Mouse (Mus musculus): ENCODE data around the gene Pdcd1lg2. TPM values are rescaled to one million over a fixed set of nuclear protein-coding genes. Genes with fewer than 3 reads are reported as not detected.

Pdcd1lg2 gene
- total and polyA plus RNA-seq, 3 experiments = 1.7 to 5.4 TPM; not detected in 1

GRCm38 (mm10) chr19:29454141-29454601 lies 43.5 kb downstream of the Pdcd1lg2 start:
- TF ChIP-seq NELFE (IDR thresholded peaks at IDR 0.05; ENCODE audit: low read depth, low read length) (no peak), CHD2 (IDR thresholded peaks at IDR 0.05; ENCODE audit: low read length) (no peak)
- Histone ChIP-seq H3K27me3 (ENCODE audit: control insufficient read depth in 1 of 2, insufficient read depth in 2 of 2, low read length in 2 of 2) (no peaks in the 10 kb centered on the region), H3K27ac (ENCODE audit: control insufficient read depth, low read depth, low read length) (no peak overlapping the region), H3K36me3 (ENCODE audit: control insufficient read depth in 1 of 2, insufficient read depth in 2 of 2, low read length in 2 of 2) (peaks cover 0 to 9% of the 10 kb centered on the region in 2 experiments; a peak in 2 of 4 replicates), H3K9me3 (replicated peaks; ENCODE audit: insufficient read depth, low read length) (no peaks in the 10 kb centered on the region), H3K79me2 (ENCODE audit: control insufficient read depth, insufficient read depth, low read length, poor library complexity) (no peaks in the 10 kb centered on the region), H3K4me1 (ENCODE audit: control insufficient read depth in 1 of 2, insufficient read depth in 2 of 2, low read length in 2 of 2) (peaks cover 8% of the 10 kb centered on the region in 2 experiments), H3K9ac (ENCODE audit: control insufficient read depth, low read depth, low read length, poor library complexity, severe bottlenecking) (no peak overlapping the region), H3K4me3 (ENCODE audit: control insufficient read depth in 1 of 2, insufficient read depth in 1 of 2, low read depth in 2 of 2, low read length in 2 of 2) (no peak overlapping the region)
- DNase-seq (ENCODE audit: low read depth, low spot score) = no peak

- Histone ChIP-seq H3K4me3 (ENCODE audit: control insufficient read depth in 1 of 2, insufficient read depth in 1 of 2, low read depth in 2 of 2, low read length in 2 of 2) (no peak overlapping the region), H3K4me1 (ENCODE audit: control insufficient read depth in 1 of 2, insufficient read depth in 2 of 2, low read length in 2 of 2) (peaks cover 8% of the 10 kb centered on the region in 2 experiments), H3K9me3 (replicated peaks; ENCODE audit: insufficient read depth, low read length) (no peaks in the 10 kb centered on the region), H3K27me3 (ENCODE audit: control insufficient read depth in 1 of 2, insufficient read depth in 2 of 2, low read length in 2 of 2) (no peaks in the 10 kb centered on the region), H3K36me3 (ENCODE audit: control insufficient read depth in 1 of 2, insufficient read depth in 2 of 2, low read length in 2 of 2) (peaks cover 0 to 9% of the 10 kb centered on the region in 2 experiments; a peak in 2 of 4 replicates), H3K9ac (ENCODE audit: control insufficient read depth, low read depth, low read length, poor library complexity, severe bottlenecking) (no peak overlapping the region), H3K27ac (ENCODE audit: control insufficient read depth, low read depth, low read length) (no peak overlapping the region), H3K79me2 (ENCODE audit: control insufficient read depth, insufficient read depth, low read length, poor library complexity) (no peaks in the 10 kb centered on the region)
- no peak for DNase-seq (ENCODE audit: low read depth, low spot score)
- TF ChIP-seq CTCF (IDR thresholded peaks at IDR 0.05 in 2 of 3, conservative IDR thresholded peaks at IDR 0.05 in 1 of 3; ENCODE audit: control insufficient read depth in 1 of 3, insufficient read depth in 1 of 3, low read depth in 2 of 3, low read length in 3 of 3, poor library complexity in 1 of 3, severe bottlenecking in 1 of 3) = peak; percentile 5 to 14 (median 5); a peak in 1 of 6 replicates
- TF ChIP-seq SMC3 (IDR thresholded peaks at IDR 0.05; ENCODE audit: low read depth, low read length) = peak; percentile 26; the same call in 1 of the 2 replicates
- no peak for TF ChIP-seq BHLHE40 (IDR thresholded peaks at IDR 0.05; ENCODE audit: borderline replicate concordance, low read depth, low read length)
- TF ChIP-seq USF1 (IDR thresholded peaks at IDR 0.05; ENCODE audit: low read depth, low read length) = no peak
- TF ChIP-seq MYB (IDR thresholded peaks at IDR 0.05; ENCODE audit: low read depth, low read length) = no peak
Measured at GRCm38 (mm10) chr19:29455156-29455555, 44.4 kb downstream of the Pdcd1lg2 start.

- no peaks in the 10 kb centered on the region for H3K27me3 ChIP-seq (ENCODE audit: control insufficient read depth in 1 of 2, insufficient read depth in 2 of 2, low read length in 2 of 2)
- no peak for DNase-seq (ENCODE audit: low read depth, low spot score)
- no peak overlapping the region for H3K27ac ChIP-seq (ENCODE audit: control insufficient read depth, low read depth, low read length)
- H3K9ac ChIP-seq (ENCODE audit: control insufficient read depth, low read depth, low read length, poor library complexity, severe bottlenecking) = no peak overlapping the region
- no peaks in the 10 kb centered on the region for H3K79me2 ChIP-seq (ENCODE audit: control insufficient read depth, insufficient read depth, low read length, poor library complexity)
- no peak overlapping the region for H3K4me3 ChIP-seq (ENCODE audit: control insufficient read depth in 1 of 2, insufficient read depth in 1 of 2, low read depth in 2 of 2, low read length in 2 of 2)
- H3K36me3 ChIP-seq (ENCODE audit: control insufficient read depth in 1 of 2, insufficient read depth in 2 of 2, low read length in 2 of 2) = peaks cover 0 to 9% of the 10 kb centered on the region in 2 experiments; a peak in 2 of 4 replicates
- TF ChIP-seq BHLHE40 (IDR thresholded peaks at IDR 0.05; ENCODE audit: borderline replicate concordance, low read depth, low read length) (no peak), MYC (IDR thresholded peaks at IDR 0.05; ENCODE audit: low read depth, low read length) (no peak), ZMIZ1 (IDR thresholded peaks at IDR 0.05; ENCODE audit: low read depth, low read length) (no peak), POLR2AphosphoS5 (IDR thresholded peaks at IDR 0.05; ENCODE audit: borderline replicate concordance, low read depth, low read length) (peak; percentile 94; the same call in 1 of the 2 replicates)
- no peaks in the 10 kb centered on the region for H3K9me3 ChIP-seq (replicated peaks; ENCODE audit: insufficient read depth, low read length)
- H3K4me1 ChIP-seq (ENCODE audit: control insufficient read depth in 1 of 2, insufficient read depth in 2 of 2, low read length in 2 of 2) = peaks cover 6 to 8% of the 10 kb centered on the region in 2 experiments
Measured at GRCm38 (mm10) chr19:29457982-29458381, 47.3 kb downstream of the Pdcd1lg2 start.

All from MEL (cell line).